Mouse (Mus musculus): ENCODE measurements around the gene Olfr345.

Olfr345 gene

GRCm38 (mm10) chr2:36639741-36640140, at the start of gene Olfr345:
Gene Olfr345 (plus strand): TSS chr2:36640041.
- DNase-seq (ENCODE audit: low spot score in 2 of 2): no peak

- DNase-seq (ENCODE audit: low spot score in 2 of 2): no peak
These were observed 45.6 kb downstream of the Olfr345 start, which contains the start of gene Olfr346 for GRCm38 (mm10) chr2:36685488-36685887. Gene Olfr346 (plus strand): TSS chr2:36685788.

Measured in urinary bladder, postnatal 36 days (tissue).